Mouse (Mus musculus) erythroblast, embryonic 14.5 days (primary cell): ENCODE results near the gene Dtx2.

Experiments used
- GATA1 ChIP-seq: IDR thresholded peaks from 2 replicates; pipeline ENCODE4 v1.6.1; 2012; ENCODE audit warnings: low read length, inconsistent platforms, mixed read lengths
- TAL1 ChIP-seq: IDR thresholded peaks from 3 replicates; pipeline ENCODE4 v1.6.1; 2012; ENCODE audit warnings: low read length, inconsistent platforms, mixed read lengths

DNA sequence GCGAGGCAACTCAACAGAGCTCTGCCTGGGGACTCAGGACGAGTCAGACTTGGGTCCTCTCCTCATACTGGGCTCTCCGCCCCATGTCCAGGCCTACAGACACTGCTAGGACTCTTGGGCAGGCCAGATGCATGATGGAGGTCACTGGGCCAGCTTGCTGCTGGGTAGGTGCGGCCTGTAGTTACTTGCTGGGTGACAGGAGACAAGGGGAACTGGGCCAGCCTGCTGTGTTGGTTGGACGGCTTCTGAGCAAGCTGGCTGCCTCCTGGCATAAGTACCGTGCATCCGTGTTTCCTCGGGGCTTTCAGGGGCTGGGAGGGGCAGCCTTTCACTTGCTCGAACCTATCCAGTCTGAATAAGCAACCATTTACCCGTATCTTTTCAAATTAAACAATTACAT lies 21.0 kb downstream of the Dtx2 start:
- TF ChIP-seq GATA1 = no peak
- TF ChIP-seq TAL1 = no peak
